Mouse (Mus musculus) cerebellum, adult 2 months (tissue): Measurements from ENCODE around the gene Pglyrp2.

Experiments used
- CTCF ChIP-seq: fragments of 200-500 bp; IDR thresholded peaks from 2 replicates; pipeline ENCODE4 v1.5.1; 2011; ENCODE audit warnings: low read depth, mild to moderate bottlenecking, control low read depth, low read length, moderate library complexity, borderline replicate concordance; ENCODE audit not compliant: insufficient read depth
- POLR2A ChIP-seq: fragments of 200-500 bp; IDR thresholded peaks from 2 replicates; pipeline ENCODE4 v1.6.1; 2011; ENCODE audit warnings: low read length, control low read depth, borderline replicate concordance; ENCODE audit not compliant: insufficient read depth

- TF ChIP-seq POLR2A, result no peak
- TF ChIP-seq CTCF, result no peak
Observed at GRCm38 (mm10) chr17:32388370-32389100, 35.4 kb downstream of the Pglyrp2 start.
